Mouse (Mus musculus): ENCODE measurements around the gene 1810049J17Rik. TPM values are rescaled to one million over a fixed set of nuclear protein-coding genes. Genes with fewer than 3 reads are reported as not detected.

Gene 1810049J17Rik
- polyA plus RNA-seq, 1 experiment from 2014 or later = not detected

- Histone ChIP-seq H3K27ac (ENCODE audit: low read depth, low read length) (no peak overlapping the region), H3K4me3 (ENCODE audit: low read depth, low read length) (no peak overlapping the region), H3K9me3 (ENCODE audit: control insufficient read depth, low read length) (no peaks in the 10 kb centered on the region), H3K4me1 (replicated peaks; ENCODE audit: control insufficient read depth, insufficient read depth, low read length) (peaks cover 11% of the 10 kb centered on the region; the same call in 1 of the 2 replicates), H3K4me2 (ENCODE audit: low read depth, low read length, severe bottlenecking) (no peak overlapping the region), H3K9ac (ENCODE audit: low read length) (no peak overlapping the region), H3K27me3 (ENCODE audit: control insufficient read depth, insufficient read depth, low read length) (no peaks in the 10 kb centered on the region), H3K36me3 (ENCODE audit: control insufficient read depth, insufficient read depth, low read length) (no peaks in the 10 kb centered on the region)
- 84% methylated on average over 15 of the region's 15 CpGs for WGBS
- ATAC-seq (replicated peaks; ENCODE audit: low FRiP score) = no peak; the same call in 1 of the 2 replicates
- no peak for DNase-seq (ENCODE audit: low spot score)
Measured at GRCm38 (mm10) chr15:12365416-12366071, 43.8 kb upstream of the 1810049J17Rik start.

DNA sequence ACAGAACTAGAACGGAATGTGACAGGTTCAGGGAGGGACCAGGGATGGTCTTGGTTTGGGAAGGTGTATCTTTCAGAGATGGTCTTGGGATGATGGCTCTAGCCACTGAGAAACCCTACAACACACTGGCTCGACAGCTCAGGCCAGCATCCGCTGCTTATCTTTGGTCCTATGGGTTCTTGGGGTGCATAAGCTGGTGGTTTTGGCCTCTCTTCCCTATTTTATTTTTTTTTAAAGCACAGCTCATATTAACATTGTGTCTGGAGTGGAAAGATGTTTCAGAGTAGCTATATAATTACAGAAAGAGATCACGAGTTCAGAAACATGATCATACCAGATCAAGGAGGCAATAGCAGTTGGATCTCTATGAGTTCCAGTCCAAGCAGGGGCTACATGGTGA, 42.4 kb upstream of the 1810049J17Rik start:
- H3K4me2 ChIP-seq (ENCODE audit: low read depth, low read length, severe bottlenecking) = no peak overlapping the region
- no peak overlapping the region for H3K27ac ChIP-seq (ENCODE audit: low read depth, low read length)
- H3K4me1 ChIP-seq (replicated peaks; ENCODE audit: control insufficient read depth, insufficient read depth, low read length) = peaks cover 11% of the 10 kb centered on the region; the same call in 1 of the 2 replicates
- WGBS = 88% methylated on average over 4 of the region's 4 CpGs
- no peaks in the 10 kb centered on the region for H3K9me3 ChIP-seq (ENCODE audit: control insufficient read depth, low read length)
- DNase-seq (ENCODE audit: low spot score) = no peak
- H3K4me3 ChIP-seq (ENCODE audit: low read depth, low read length) = no peak overlapping the region
- no peaks in the 10 kb centered on the region for H3K36me3 ChIP-seq (ENCODE audit: control insufficient read depth, insufficient read depth, low read length)
- H3K9ac ChIP-seq (ENCODE audit: low read length) = no peak overlapping the region
- ATAC-seq (replicated peaks; ENCODE audit: low FRiP score) = no peak
- H3K27me3 ChIP-seq (ENCODE audit: control insufficient read depth, insufficient read depth, low read length) = no peaks in the 10 kb centered on the region

GRCm38 (mm10) chr15:12362701-12363040, 41.0 kb upstream of the 1810049J17Rik start:
- H3K4me1 ChIP-seq (replicated peaks; ENCODE audit: control insufficient read depth, insufficient read depth, low read length) = peaks cover 7% of the 10 kb centered on the region; the same call in 1 of the 2 replicates
- H3K27me3 ChIP-seq (ENCODE audit: control insufficient read depth, insufficient read depth, low read length) = no peaks in the 10 kb centered on the region
- no peak overlapping the region for H3K4me2 ChIP-seq (ENCODE audit: low read depth, low read length, severe bottlenecking)
- DNase-seq (ENCODE audit: low spot score) (no peak), ATAC-seq (replicated peaks; ENCODE audit: low FRiP score) (no peak)
- no peak overlapping the region for H3K9ac ChIP-seq (ENCODE audit: low read length)
- no peak overlapping the region for H3K4me3 ChIP-seq (ENCODE audit: low read depth, low read length)
- WGBS = 91% methylated on average over 6 of the region's 6 CpGs
- no peaks in the 10 kb centered on the region for H3K36me3 ChIP-seq (ENCODE audit: control insufficient read depth, insufficient read depth, low read length)
- H3K27ac ChIP-seq (ENCODE audit: low read depth, low read length) = no peak overlapping the region
- no peaks in the 10 kb centered on the region for H3K9me3 ChIP-seq (ENCODE audit: control insufficient read depth, low read length)

- no peak for DNase-seq (ENCODE audit: low spot score)
- ATAC-seq (replicated peaks; ENCODE audit: low FRiP score) = no peak
- H3K9ac ChIP-seq (ENCODE audit: low read length) = no peak overlapping the region
- 93% methylated on average over 14 of the region's 14 CpGs for WGBS
- H3K4me1 ChIP-seq (replicated peaks; ENCODE audit: control insufficient read depth, insufficient read depth, low read length) = peaks cover 7% of the 10 kb centered on the region; the same call in 1 of the 2 replicates
- no peak overlapping the region for H3K4me2 ChIP-seq (ENCODE audit: low read depth, low read length, severe bottlenecking)
- H3K27me3 ChIP-seq (ENCODE audit: control insufficient read depth, insufficient read depth, low read length) = no peaks in the 10 kb centered on the region
- no peak overlapping the region for H3K4me3 ChIP-seq (ENCODE audit: low read depth, low read length)
- no peaks in the 10 kb centered on the region for H3K36me3 ChIP-seq (ENCODE audit: control insufficient read depth, insufficient read depth, low read length)
- H3K9me3 ChIP-seq (ENCODE audit: control insufficient read depth, low read length) = no peaks in the 10 kb centered on the region
- no peak overlapping the region for H3K27ac ChIP-seq (ENCODE audit: low read depth, low read length)
Measured at GRCm38 (mm10) chr15:12362001-12362700, 40.5 kb upstream of the 1810049J17Rik start.

DNA sequence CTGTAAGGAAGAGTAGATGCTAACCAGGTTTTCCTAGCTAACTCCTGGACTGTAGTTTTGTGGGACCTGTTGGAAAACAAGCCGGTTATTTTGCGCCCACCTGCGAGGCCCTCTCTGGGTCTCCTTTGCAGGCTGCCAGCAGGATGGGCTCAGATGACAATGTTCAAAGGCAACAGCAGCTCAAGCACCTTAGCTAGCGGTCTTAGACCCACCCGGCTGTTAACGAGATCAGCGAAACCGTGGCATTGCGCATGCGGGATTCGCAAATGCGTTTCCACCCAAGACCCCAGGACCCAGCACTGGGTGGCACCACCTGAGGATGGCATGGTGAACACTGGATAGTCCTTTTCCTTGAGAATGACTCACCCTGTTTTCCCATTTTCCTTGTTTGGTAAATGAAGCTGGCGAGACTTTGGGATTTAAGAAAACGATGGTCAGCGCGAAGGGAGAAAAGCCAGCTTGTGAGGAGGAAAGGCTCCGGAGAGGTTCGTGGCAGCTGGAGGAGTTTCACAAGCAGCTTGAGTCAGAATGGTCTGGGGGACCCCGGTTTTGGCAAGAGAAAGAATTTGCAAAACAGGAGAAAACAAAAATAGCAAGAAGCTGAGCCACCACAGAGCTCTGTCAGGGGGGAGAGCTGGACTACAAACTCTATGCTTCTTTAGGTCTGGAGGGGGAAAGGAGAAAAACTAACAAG, 39.0 kb upstream of the 1810049J17Rik start:
- no peak overlapping the region for H3K4me3 ChIP-seq (ENCODE audit: low read depth, low read length)
- H3K4me1 ChIP-seq (replicated peaks; ENCODE audit: control insufficient read depth, insufficient read depth, low read length) = peaks cover 2% of the 10 kb centered on the region; the same call in 1 of the 2 replicates
- H3K4me2 ChIP-seq (ENCODE audit: low read depth, low read length, severe bottlenecking) = no peak overlapping the region
- no peaks in the 10 kb centered on the region for H3K36me3 ChIP-seq (ENCODE audit: control insufficient read depth, insufficient read depth, low read length)
- ATAC-seq (replicated peaks; ENCODE audit: low FRiP score) (no peak), DNase-seq (ENCODE audit: low spot score) (no peak)
- H3K9ac ChIP-seq (ENCODE audit: low read length) = no peak overlapping the region
- H3K9me3 ChIP-seq (ENCODE audit: control insufficient read depth, low read length) = no peaks in the 10 kb centered on the region
- H3K27me3 ChIP-seq (ENCODE audit: control insufficient read depth, insufficient read depth, low read length) = no peaks in the 10 kb centered on the region
- 83% methylated on average over 19 of the region's 19 CpGs for WGBS
- no peak overlapping the region for H3K27ac ChIP-seq (ENCODE audit: low read depth, low read length)

DNA sequence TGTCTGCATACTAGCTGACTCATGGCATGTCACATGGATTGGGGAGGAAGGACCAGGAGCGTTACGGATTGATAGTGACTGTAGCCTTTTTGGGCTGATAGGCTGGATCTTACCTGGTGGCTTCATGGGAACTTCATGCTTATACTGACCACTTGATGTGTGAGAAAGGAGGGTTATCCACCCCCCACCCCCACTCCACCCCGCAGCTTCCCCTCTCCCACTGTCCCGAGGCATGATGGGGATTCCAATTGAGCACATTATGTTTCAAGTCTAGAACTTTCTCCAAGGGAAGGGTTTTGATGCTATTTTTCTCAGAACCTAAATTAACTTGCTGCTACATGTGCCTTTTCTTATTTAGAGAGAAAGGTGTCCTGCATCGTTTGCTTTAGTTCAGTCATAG, 36.7 kb upstream of the 1810049J17Rik start:
- no peak for ATAC-seq (replicated peaks; ENCODE audit: low FRiP score)
- Histone ChIP-seq H3K9ac (ENCODE audit: low read length) (no peak overlapping the region), H3K27me3 (ENCODE audit: control insufficient read depth, insufficient read depth, low read length) (no peaks in the 10 kb centered on the region), H3K36me3 (ENCODE audit: control insufficient read depth, insufficient read depth, low read length) (peaks cover 2% of the 10 kb centered on the region; the same call in 1 of the 2 replicates), H3K9me3 (ENCODE audit: control insufficient read depth, low read length) (no peaks in the 10 kb centered on the region), H3K4me1 (replicated peaks; ENCODE audit: control insufficient read depth, insufficient read depth, low read length) (no peaks in the 10 kb centered on the region), H3K4me3 (ENCODE audit: low read depth, low read length) (no peak overlapping the region), H3K4me2 (ENCODE audit: low read depth, low read length, severe bottlenecking) (no peak overlapping the region), H3K27ac (ENCODE audit: low read depth, low read length) (no peak overlapping the region)
- WGBS = 95% methylated on average over 5 of the region's 5 CpGs
- DNase-seq (ENCODE audit: low spot score) = no peak

- ATAC-seq (replicated peaks; ENCODE audit: low FRiP score) = no peak
- Histone ChIP-seq H3K4me1 (replicated peaks; ENCODE audit: control insufficient read depth, insufficient read depth, low read length) (no peaks in the 10 kb centered on the region), H3K27me3 (ENCODE audit: control insufficient read depth, insufficient read depth, low read length) (no peaks in the 10 kb centered on the region), H3K27ac (ENCODE audit: low read depth, low read length) (no peak overlapping the region), H3K4me2 (ENCODE audit: low read depth, low read length, severe bottlenecking) (no peak overlapping the region), H3K4me3 (ENCODE audit: low read depth, low read length) (no peak overlapping the region), H3K36me3 (ENCODE audit: control insufficient read depth, insufficient read depth, low read length) (peaks cover 6% of the 10 kb centered on the region; the same call in 1 of the 2 replicates), H3K9me3 (ENCODE audit: control insufficient read depth, low read length) (no peaks in the 10 kb centered on the region), H3K9ac (ENCODE audit: low read length) (no peak overlapping the region)
- DNase-seq (ENCODE audit: low spot score) = no peak
Measured at GRCm38 (mm10) chr15:12357459-12357858, 35.8 kb upstream of the 1810049J17Rik start.

DNA sequence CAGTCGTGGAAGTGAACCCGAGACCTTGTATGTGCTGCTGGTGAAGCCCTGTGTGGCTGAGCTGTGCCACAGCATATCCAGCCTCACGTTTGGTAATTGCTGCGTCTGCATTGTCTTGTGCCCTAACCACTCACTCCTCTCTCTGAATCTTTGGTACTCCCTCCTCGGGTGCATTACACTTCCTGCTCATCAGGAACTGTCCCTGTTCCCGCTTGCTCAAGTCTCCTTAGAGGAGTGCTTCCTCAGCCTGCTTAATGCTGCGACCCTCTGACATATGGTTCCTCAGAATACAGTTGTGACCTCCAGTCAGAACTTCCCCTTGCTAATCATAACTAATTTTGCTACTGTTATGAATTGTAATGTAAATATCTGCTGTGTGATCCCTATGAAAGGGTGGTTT, 34.2 kb upstream of the 1810049J17Rik start:
- Histone ChIP-seq H3K4me3 (ENCODE audit: low read depth, low read length) (no peak overlapping the region), H3K4me1 (replicated peaks; ENCODE audit: control insufficient read depth, insufficient read depth, low read length) (no peaks in the 10 kb centered on the region), H3K4me2 (ENCODE audit: low read depth, low read length, severe bottlenecking) (no peak overlapping the region), H3K36me3 (ENCODE audit: control insufficient read depth, insufficient read depth, low read length) (peaks cover 8% of the 10 kb centered on the region; the same call in 1 of the 2 replicates), H3K9me3 (ENCODE audit: control insufficient read depth, low read length) (no peaks in the 10 kb centered on the region), H3K9ac (ENCODE audit: low read length) (no peak overlapping the region), H3K27me3 (ENCODE audit: control insufficient read depth, insufficient read depth, low read length) (no peaks in the 10 kb centered on the region), H3K27ac (ENCODE audit: low read depth, low read length) (no peak overlapping the region)
- no peak for ATAC-seq (replicated peaks; ENCODE audit: low FRiP score)
- no peak for DNase-seq (ENCODE audit: low spot score)
- WGBS = 86% methylated on average over 7 of the region's 7 CpGs

All from forebrain, embryonic 11.5 days (tissue).